Mouse (Mus musculus): Measurements from ENCODE around the gene Dhrs4. TPM values are rescaled to one million over a fixed set of nuclear protein-coding genes. Genes with fewer than 3 reads are reported as not detected.

The Dhrs4 gene
- total RNA-seq, 2 experiments from 2014 or later: 61.6 to 63.5 TPM

GRCm38 (mm10) chr14:55520451-55521361 is 42.1 kb downstream of the Dhrs4 start:
- peak; percentile 43 for ATAC-seq (replicated peaks; ENCODE audit: poor library complexity, severe bottlenecking)

GRCm38 (mm10) chr14:55524062-55524461 is 45.5 kb downstream of the Dhrs4 start:
- no peak for ATAC-seq (replicated peaks; ENCODE audit: poor library complexity, severe bottlenecking)

DNA sequence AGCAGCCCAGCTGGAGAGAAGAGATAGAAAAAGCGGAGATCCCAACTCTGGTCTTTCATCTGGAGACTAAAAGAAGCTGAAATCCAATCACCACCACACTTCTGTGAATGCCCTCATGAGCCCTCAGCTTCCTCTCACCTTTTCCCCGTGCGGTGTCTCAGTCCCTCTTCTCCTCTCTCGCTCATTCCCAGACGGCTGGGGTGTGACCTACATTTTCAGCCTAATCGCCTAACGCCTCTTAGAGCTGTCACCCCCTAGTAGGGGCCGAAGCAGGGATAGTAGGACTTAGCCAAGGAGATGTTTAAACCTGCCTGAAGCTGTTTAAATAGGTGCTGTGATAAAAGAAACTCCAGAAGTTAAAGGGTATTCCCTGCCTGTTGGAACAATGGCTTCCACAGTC is 46.2 kb downstream of the Dhrs4 start, which contains the start of gene Nrl:
Gene Nrl, minus strand, starts transcription at position 197 of the 400 bp plus-strand sequence.
- no peak for ATAC-seq (replicated peaks; ENCODE audit: poor library complexity, severe bottlenecking)

GRCm38 (mm10) chr14:55526674-55527073 is 48.1 kb downstream of the Dhrs4 start:
- ATAC-seq (replicated peaks; ENCODE audit: poor library complexity, severe bottlenecking): no peak

GRCm38 (mm10) chr14:55527940-55528339 is 49.4 kb downstream of the Dhrs4 start:
- peak; percentile 70 for ATAC-seq (replicated peaks; ENCODE audit: poor library complexity, severe bottlenecking)

- no peak for ATAC-seq (replicated peaks; ENCODE audit: poor library complexity, severe bottlenecking)
Measured at GRCm38 (mm10) chr14:55536116-55536745, 57.7 kb downstream of the Dhrs4 start.

Other genes starting within 250 kb of the Dhrs4 start
- gene Carmil3, start 11.9 kb downstream of the Dhrs4 start, total RNA-seq (2014; fragmentation: Nextera tagmentation): not detected in 2 replicates
- gene Carmil3, start 11.9 kb downstream of the Dhrs4 start, total RNA-seq (2017): not detected in 2 replicates
- not detected in 2 replicates for gene Cpne6, start 31.7 kb downstream of the Dhrs4 start, total RNA-seq (2014; fragmentation: Nextera tagmentation)
- gene Cpne6, start 31.7 kb downstream of the Dhrs4 start, total RNA-seq (2017): not detected in 2 replicates
- not detected in 2 replicates for gene Nrl, start 46.2 kb downstream of the Dhrs4 start, total RNA-seq (2014; fragmentation: Nextera tagmentation)
- not detected in 2 replicates for gene Nrl, start 46.2 kb downstream of the Dhrs4 start, total RNA-seq (2017)
- 29.0 and 38.0 TPM in 2 replicates for gene Pck2, start 61.5 kb downstream of the Dhrs4 start, total RNA-seq (2014; fragmentation: Nextera tagmentation)
- gene Pck2, start 61.5 kb downstream of the Dhrs4 start, total RNA-seq (2017): 37.2 TPM in 2 replicates
- gene Dcaf11, start 81.2 kb downstream of the Dhrs4 start, total RNA-seq (2014; fragmentation: Nextera tagmentation): 50.5 and 65.3 TPM in 2 replicates
- gene Dcaf11, start 81.2 kb downstream of the Dhrs4 start, total RNA-seq (2017): 58.3 and 58.7 TPM in 2 replicates
- gene A730061H03Rik, start 81.6 kb downstream of the Dhrs4 start, total RNA-seq (2014; fragmentation: Nextera tagmentation): 1.9 TPM in 1 of 2 replicates, not detected in the other
- 1.0 TPM in 1 of 2 replicates, not detected in the other for gene A730061H03Rik, start 81.6 kb downstream of the Dhrs4 start, total RNA-seq (2017)
- not detected in 2 replicates for gene Fitm1, start 96.9 kb downstream of the Dhrs4 start, total RNA-seq (2014; fragmentation: Nextera tagmentation)
- gene Fitm1, start 96.9 kb downstream of the Dhrs4 start, total RNA-seq (2017): 2.4 TPM in 1 of 2 replicates, not detected in the other
- gene Psme1, start 99.4 kb downstream of the Dhrs4 start, total RNA-seq (2014; fragmentation: Nextera tagmentation): 534 and 592 TPM in 2 replicates
- 280 and 325 TPM in 2 replicates for gene Psme1, start 99.4 kb downstream of the Dhrs4 start, total RNA-seq (2017)
- gene Emc9, start 106.5 kb downstream of the Dhrs4 start, total RNA-seq (2014; fragmentation: Nextera tagmentation): 0.85 TPM in 1 of 2 replicates, not detected in the other
- gene Emc9, start 106.5 kb downstream of the Dhrs4 start, total RNA-seq (2017): 2.1 and 5.1 TPM in 2 replicates
- gene Psme2, start 112.4 kb downstream of the Dhrs4 start, total RNA-seq (2014; fragmentation: Nextera tagmentation): 330 and 352 TPM in 2 replicates
- 225 and 247 TPM in 2 replicates for gene Psme2, start 112.4 kb downstream of the Dhrs4 start, total RNA-seq (2017)
- gene Rnf31, start 113.0 kb downstream of the Dhrs4 start, total RNA-seq (2014; fragmentation: Nextera tagmentation): 20.1 and 21.9 TPM in 2 replicates
- 9.1 and 19.8 TPM in 2 replicates for gene Rnf31, start 113.0 kb downstream of the Dhrs4 start, total RNA-seq (2017)
- gene Irf9, start 124.8 kb downstream of the Dhrs4 start, total RNA-seq (2014; fragmentation: Nextera tagmentation): 23.4 and 31.2 TPM in 2 replicates
- gene Irf9, start 124.8 kb downstream of the Dhrs4 start, total RNA-seq (2017): 21.9 and 27.4 TPM in 2 replicates
- 1.0 TPM in 1 of 2 replicates, not detected in the other for gene Rec8, start 139.3 kb downstream of the Dhrs4 start, total RNA-seq (2014; fragmentation: Nextera tagmentation)
- 0.26 TPM in 1 of 2 replicates, not detected in the other for gene Rec8, start 139.3 kb downstream of the Dhrs4 start, total RNA-seq (2017)
- 47.3 and 49.7 TPM in 2 replicates for gene Ipo4, start 157.2 kb downstream of the Dhrs4 start, total RNA-seq (2014; fragmentation: Nextera tagmentation)
- 14.3 and 25.5 TPM in 2 replicates for gene Ipo4, start 157.2 kb downstream of the Dhrs4 start, total RNA-seq (2017)
- 8.5 and 9.1 TPM in 2 replicates for gene Gm49378, start 159.1 kb downstream of the Dhrs4 start, total RNA-seq (2014; fragmentation: Nextera tagmentation)
- 3.5 and 4.0 TPM in 2 replicates for gene Gm49378, start 159.1 kb downstream of the Dhrs4 start, total RNA-seq (2017)
- gene Tm9sf1, start 165.0 kb downstream of the Dhrs4 start, total RNA-seq (2014; fragmentation: Nextera tagmentation): 35.0 and 59.0 TPM in 2 replicates
- gene Tm9sf1, start 165.0 kb downstream of the Dhrs4 start, total RNA-seq (2017): 48.6 and 52.9 TPM in 2 replicates
- 3.0 TPM in 1 of 2 replicates, not detected in the other for gene Tssk4, start 171.4 kb downstream of the Dhrs4 start, total RNA-seq (2014; fragmentation: Nextera tagmentation)
- 1.1 TPM in 1 of 2 replicates, not detected in the other for gene Tssk4, start 171.4 kb downstream of the Dhrs4 start, total RNA-seq (2017)
- 22.9 and 29.3 TPM in 2 replicates for gene Mdp1, start 181.8 kb downstream of the Dhrs4 start, total RNA-seq (2014; fragmentation: Nextera tagmentation)
- gene Mdp1, start 181.8 kb downstream of the Dhrs4 start, total RNA-seq (2017): 21.5 and 22.6 TPM in 2 replicates
- gene Gmpr2, start 193.2 kb downstream of the Dhrs4 start, total RNA-seq (2014; fragmentation: Nextera tagmentation): 33.9 and 37.7 TPM in 2 replicates
- gene Gmpr2, start 193.2 kb downstream of the Dhrs4 start, total RNA-seq (2017): 47.1 and 57.0 TPM in 2 replicates
- gene Nedd8, start 193.4 kb downstream of the Dhrs4 start, total RNA-seq (2014; fragmentation: Nextera tagmentation): 364 and 474 TPM in 2 replicates
- gene Nedd8, start 193.4 kb downstream of the Dhrs4 start, total RNA-seq (2017): 274 and 353 TPM in 2 replicates
- gene Tinf2, start 203.1 kb downstream of the Dhrs4 start, total RNA-seq (2014; fragmentation: Nextera tagmentation): 19.0 and 24.0 TPM in 2 replicates
- 25.7 and 27.0 TPM in 2 replicates for gene Tinf2, start 203.1 kb downstream of the Dhrs4 start, total RNA-seq (2017)
- gene Tgm1, start 235.2 kb downstream of the Dhrs4 start, total RNA-seq (2014; fragmentation: Nextera tagmentation): 0.85 and 1.8 TPM in 2 replicates
- 1.4 and 4.3 TPM in 2 replicates for gene Tgm1, start 235.2 kb downstream of the Dhrs4 start, total RNA-seq (2017)
- gene Rabggta, start 243.5 kb downstream of the Dhrs4 start, total RNA-seq (2014; fragmentation: Nextera tagmentation): 17.9 and 20.4 TPM in 2 replicates
- 8.5 and 12.8 TPM in 2 replicates for gene Rabggta, start 243.5 kb downstream of the Dhrs4 start, total RNA-seq (2017)